Mouse (Mus musculus) thymus, adult 2 months (tissue): Measurements from ENCODE around the gene Gm5136. TPM values are rescaled to one million over a fixed set of nuclear protein-coding genes. Genes with fewer than 3 reads are reported as not detected.

ENCODE experiments used
- DNase-seq: peaks from one replicate; pipeline ENCODE4 v3.0.0; 2021
- H3K27ac ChIP-seq: fragments of 200-500 bp; 2 replicates; pipeline ENCODE4 v1.5.1; 2012; ENCODE audit warnings: low read length, control low read depth; ENCODE audit not compliant: control insufficient read depth, insufficient read depth
- H3K27me3 ChIP-seq: fragments of 200-500 bp; 2 replicates; pipeline ENCODE4 v1.6.1; 2012; ENCODE audit warnings: mild to moderate bottlenecking, low read length, moderate library complexity, mixed read lengths; ENCODE audit not compliant: control insufficient read depth, insufficient read depth
- H3K36me3 ChIP-seq: fragments of 200-500 bp; 2 replicates; pipeline ENCODE4 v1.6.1; 2012; ENCODE audit warnings: mild to moderate bottlenecking, low read length, moderate library complexity; ENCODE audit not compliant: control insufficient read depth, insufficient read depth
- H3K4me1 ChIP-seq: fragments of 200-500 bp; replicated peaks from 2 replicates; pipeline ENCODE4 v1.6.1; 2012; ENCODE audit warnings: low read length; ENCODE audit not compliant: control insufficient read depth, insufficient read depth
- H3K4me3 ChIP-seq: fragments of 200-500 bp; 2 replicates; pipeline ENCODE4 v1.5.1; 2012; ENCODE audit warnings: mild to moderate bottlenecking, low read length, control low read depth, moderate library complexity; ENCODE audit not compliant: control insufficient read depth, insufficient read depth
- CTCF ChIP-seq: fragments of 200-500 bp; IDR thresholded peaks from 2 replicates; pipeline ENCODE4 v1.5.1; 2012; ENCODE audit warnings: mild to moderate bottlenecking, control low read depth, low read length, moderate library complexity, borderline replicate concordance; ENCODE audit not compliant: control insufficient read depth, poor library complexity, insufficient read depth; ENCODE audit errors: extremely low read depth
- POLR2A ChIP-seq: fragments of 200-500 bp; IDR thresholded peaks from 2 replicates; pipeline ENCODE4 v1.6.1; 2012; ENCODE audit warnings: mild to moderate bottlenecking, low read length, control low read depth, moderate library complexity; ENCODE audit not compliant: control insufficient read depth, poor library complexity, insufficient read depth; ENCODE audit errors: extremely low read depth
- WGBS: fragments of 180-500 bp; shearing (Covaris S2); methylation state at CpG from one replicate; pipeline ENCODE4 v1.1.7; 2018; 5-methylcytosine and 5-hydroxymethylcytosine counted together
- polyA plus RNA-seq: library from polyadenylated mRNA; depleted of rRNA; stranded (reverse); fragments of >200 nt; gene quantifications from 2 replicates; pipeline ENCODE4 v1.2.3, GENCODE M21; 2012

Gm5136 gene
- polyA plus RNA-seq, 1 experiment: not detected

DNA sequence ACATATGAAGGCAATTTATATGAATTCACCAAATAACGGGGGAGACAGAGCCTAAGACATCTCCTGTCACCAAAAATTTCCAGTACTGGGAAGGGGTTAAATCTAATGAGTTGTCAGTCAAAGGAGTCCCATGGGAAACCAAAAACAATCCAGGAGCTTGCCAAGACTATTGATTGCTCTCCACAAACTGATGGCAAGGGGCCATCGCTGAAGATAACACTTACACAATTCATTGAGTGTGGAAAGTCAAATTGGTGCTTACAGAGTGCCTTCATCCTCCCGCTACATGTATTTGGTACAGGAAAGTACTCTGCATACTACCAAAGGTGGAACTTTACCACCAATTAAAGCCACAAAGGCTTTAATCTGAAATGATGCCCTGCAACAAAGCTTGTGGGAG is 5.7 kb upstream of the Gm5136 start:
- H3K4me1 ChIP-seq: no peaks in the 10 kb centered on the region
- no peaks in the 10 kb centered on the region for H3K36me3 ChIP-seq
- no peak for DNase-seq
- H3K27me3 ChIP-seq: no peaks in the 10 kb centered on the region
- TF ChIP-seq POLR2A (no peak), CTCF (no peak)
- H3K27ac ChIP-seq: no peak overlapping the region
- H3K4me3 ChIP-seq: no peak overlapping the region
- 92% methylated on average over 3 of the region's 3 CpGs for WGBS

DNA sequence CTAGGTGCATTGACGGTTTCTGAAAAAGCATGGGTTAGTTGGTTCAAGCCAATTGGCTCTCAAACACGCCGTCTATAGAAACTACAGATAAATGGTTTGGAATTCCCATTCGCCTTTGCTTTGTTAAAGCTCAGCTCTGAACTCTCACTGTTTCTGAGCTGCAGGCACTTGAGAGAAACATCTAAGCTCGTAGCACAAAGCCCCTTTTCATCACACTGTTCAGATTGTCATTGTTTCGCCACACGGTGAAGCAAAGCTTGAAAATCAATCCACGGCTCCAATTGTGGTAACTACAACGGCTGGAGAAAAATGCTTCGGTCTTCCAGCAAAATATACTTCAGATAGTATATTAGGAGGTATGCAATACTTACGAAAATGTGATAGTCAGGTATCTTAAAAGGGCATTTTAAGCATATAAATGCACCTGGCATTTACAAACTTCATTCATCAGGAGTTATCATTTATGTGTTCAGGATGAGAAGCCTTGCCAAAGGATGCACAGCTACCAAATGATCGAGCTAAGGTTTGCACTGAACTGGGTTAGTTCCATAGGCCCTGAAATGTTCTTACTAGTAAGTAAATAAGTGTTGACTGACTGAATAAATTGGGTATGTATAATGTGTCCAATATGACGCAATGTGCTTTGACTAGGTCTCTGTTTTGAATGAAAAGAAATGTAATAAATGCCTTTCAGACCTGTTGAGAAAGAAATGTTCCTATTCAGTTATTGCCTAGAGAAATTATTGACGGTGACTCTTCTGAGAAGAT is 1.6 kb upstream of the Gm5136 start:
- WGBS: 90% methylated on average over 14 of the region's 14 CpGs
- Histone ChIP-seq H3K4me3 (no peak overlapping the region), H3K4me1 (no peaks in the 10 kb centered on the region), H3K36me3 (no peaks in the 10 kb centered on the region), H3K27me3 (no peaks in the 10 kb centered on the region), H3K27ac (no peak overlapping the region)
- TF ChIP-seq CTCF: no peak
- no peak for TF ChIP-seq POLR2A
- no peak for DNase-seq

DNA sequence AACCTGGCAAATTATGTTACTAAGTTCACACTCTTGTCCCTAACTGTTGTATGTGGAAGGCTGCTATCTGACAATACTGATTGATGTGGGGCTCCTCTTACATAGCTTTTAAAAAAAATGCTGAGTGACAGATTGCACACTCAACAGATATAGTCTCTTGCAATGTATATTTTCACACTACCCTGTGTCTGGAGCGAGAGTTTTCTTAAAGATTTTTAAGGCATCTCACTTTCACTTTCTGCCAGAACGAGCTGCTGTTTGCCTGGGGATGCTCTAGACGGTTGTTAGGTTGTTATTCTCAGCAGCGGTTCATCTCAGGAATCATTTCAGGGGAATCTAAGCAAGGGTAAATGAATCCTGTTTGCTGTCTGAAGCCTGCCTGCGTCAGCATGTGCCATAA is 2.9 kb downstream of the Gm5136 start:
- TF ChIP-seq POLR2A: no peak
- no peak for TF ChIP-seq CTCF
- Histone ChIP-seq H3K36me3 (no peaks in the 10 kb centered on the region), H3K4me3 (no peak overlapping the region), H3K4me1 (no peaks in the 10 kb centered on the region), H3K27me3 (no peaks in the 10 kb centered on the region), H3K27ac (no peak overlapping the region)
- WGBS: 63% methylated on average over 5 of the region's 5 CpGs
- no peak for DNase-seq

DNA sequence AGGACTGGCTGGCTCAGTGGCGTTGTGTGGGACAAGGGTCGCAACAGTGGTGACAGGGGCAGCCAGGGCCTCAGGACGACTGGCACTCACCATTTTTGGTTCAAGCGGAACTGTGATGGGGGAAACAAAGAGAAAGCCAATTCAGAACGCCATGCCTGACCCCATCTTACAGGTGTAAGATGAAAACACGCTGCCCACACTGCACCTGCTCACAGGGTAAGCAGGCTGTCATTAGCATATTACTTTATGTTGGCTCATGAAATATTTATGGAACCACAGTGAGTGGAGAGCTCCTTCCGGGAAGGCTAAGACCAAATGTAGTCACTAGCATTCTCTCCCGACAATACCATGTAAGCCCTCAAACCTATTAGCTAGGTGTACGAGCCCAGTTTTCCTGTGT is 9.0 kb downstream of the Gm5136 start:
- Histone ChIP-seq H3K27me3 (no peaks in the 10 kb centered on the region), H3K27ac (no peak overlapping the region), H3K4me1 (no peaks in the 10 kb centered on the region), H3K36me3 (no peaks in the 10 kb centered on the region), H3K4me3 (no peak overlapping the region)
- 82% methylated on average over 9 of the region's 9 CpGs for WGBS
- TF ChIP-seq POLR2A: no peak
- TF ChIP-seq CTCF: no peak
- DNase-seq: no peak

DNA sequence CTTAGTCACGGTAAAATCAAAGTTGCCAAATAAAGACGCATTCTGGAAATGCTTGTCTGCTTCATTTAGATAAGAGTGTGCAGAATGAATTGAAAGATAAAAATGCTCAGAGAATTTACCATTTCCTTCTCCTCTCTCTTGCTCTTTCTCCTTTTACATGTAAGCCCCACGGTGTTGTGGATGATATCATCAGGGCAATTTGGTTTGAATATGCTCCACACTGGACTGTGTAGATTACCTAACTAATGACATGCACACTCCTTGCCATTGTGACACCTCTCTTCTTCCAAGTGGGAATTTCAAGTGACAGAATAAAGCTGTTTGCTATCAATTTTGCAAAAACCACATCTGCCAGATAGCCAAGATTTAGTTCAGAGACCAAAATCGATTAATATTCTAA is 13.3 kb downstream of the Gm5136 start:
- H3K4me3 ChIP-seq: no peak overlapping the region
- no peak for DNase-seq
- H3K4me1 ChIP-seq: no peaks in the 10 kb centered on the region
- WGBS: 77% methylated on average over 4 of the region's 4 CpGs
- no peaks in the 10 kb centered on the region for H3K27me3 ChIP-seq
- no peak overlapping the region for H3K27ac ChIP-seq
- no peak for TF ChIP-seq CTCF
- TF ChIP-seq POLR2A: no peak
- no peaks in the 10 kb centered on the region for H3K36me3 ChIP-seq

DNA sequence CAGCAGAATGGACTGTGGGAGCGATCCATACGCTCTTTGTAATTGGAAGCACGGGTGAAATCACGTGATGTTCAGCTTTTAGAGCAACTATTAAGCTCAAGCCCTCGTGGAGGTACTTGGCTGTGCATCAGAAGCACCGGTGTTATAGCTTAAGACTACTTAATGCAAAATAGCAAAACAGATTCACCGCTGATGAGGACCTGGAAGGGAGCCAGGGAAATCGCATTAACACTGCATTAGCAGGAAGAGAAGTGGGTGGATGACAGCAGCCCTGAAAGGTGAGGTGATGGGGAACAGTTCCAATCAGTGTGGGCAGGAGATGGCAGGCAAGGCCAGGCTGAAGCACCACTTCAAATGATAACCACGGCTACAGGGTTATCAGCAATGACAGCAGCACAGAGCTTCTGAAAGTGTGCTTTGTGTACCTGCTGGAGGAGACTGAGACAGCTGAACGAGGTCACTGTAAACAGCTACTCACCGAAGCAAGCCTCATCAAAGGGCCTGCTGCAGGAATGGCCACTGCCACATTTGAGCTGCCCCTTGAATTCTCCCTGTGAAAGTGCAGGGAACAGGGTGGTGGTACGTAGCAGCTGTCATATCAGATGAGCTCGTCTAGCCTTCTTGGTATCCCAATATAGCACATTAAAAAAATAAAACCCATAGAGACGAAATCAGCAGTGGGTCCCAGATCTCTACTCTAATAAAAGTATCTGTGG is 20.1 kb downstream of the Gm5136 start:
- H3K27me3 ChIP-seq: no peaks in the 10 kb centered on the region
- WGBS: 72% methylated on average over 14 of the region's 14 CpGs
- no peak overlapping the region for H3K4me3 ChIP-seq
- no peak overlapping the region for H3K27ac ChIP-seq
- DNase-seq: no peak
- H3K36me3 ChIP-seq: no peaks in the 10 kb centered on the region
- TF ChIP-seq CTCF: no peak
- no peak for TF ChIP-seq POLR2A
- H3K4me1 ChIP-seq: no peaks in the 10 kb centered on the region

DNA sequence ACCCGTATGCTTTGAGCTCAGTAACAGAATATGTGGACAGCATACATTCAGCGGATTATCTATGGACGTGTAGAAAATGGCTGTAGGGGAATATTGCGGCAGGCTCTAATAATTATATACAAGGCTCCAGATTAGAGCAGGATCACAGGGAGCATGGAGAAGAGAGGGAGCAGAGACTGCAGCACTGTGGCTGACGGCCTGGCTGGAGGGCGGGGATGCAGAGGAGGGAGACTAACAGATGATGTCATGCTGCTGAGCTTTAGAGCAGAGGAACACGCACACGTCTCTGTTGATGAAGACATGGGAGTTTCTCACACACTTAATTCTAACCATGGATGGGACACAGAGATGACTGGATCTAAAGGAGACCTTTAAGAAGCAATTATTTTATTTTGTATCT is 22.9 kb downstream of the Gm5136 start:
- Histone ChIP-seq H3K36me3 (no peaks in the 10 kb centered on the region), H3K27ac (no peak overlapping the region), H3K27me3 (no peaks in the 10 kb centered on the region), H3K4me3 (no peak overlapping the region), H3K4me1 (no peaks in the 10 kb centered on the region)
- 91% methylated on average over 8 of the region's 8 CpGs for WGBS
- TF ChIP-seq POLR2A (no peak), CTCF (no peak)
- DNase-seq: no peak
